Mouse (Mus musculus) limb, embryonic 11.5 days (tissue): ENCODE data around the gene Krtap28-13. TPM values are rescaled to one million over a fixed set of nuclear protein-coding genes. Genes with fewer than 3 reads are reported as not detected.

Experiments
- ATAC-seq: fragments of 200-750 bp; cut with Nextera tagmentation; 2 replicates; pipeline ENCODE4 v1.8.0; 2017; ENCODE audit warnings: low read depth; ENCODE audit not compliant: insufficient number of reproducible peaks, low FRiP score, low TSS enrichment
- DNase-seq: peaks from one replicate; pipeline ENCODE4 v3.0.0-alpha.2; 2015; ENCODE audit warnings: low spot score
- H3K27ac ChIP-seq: fragments of 300-500 bp; sonication (generic); replicated peaks from 2 replicates; pipeline ENCODE4 v1.5.1; 2014; ENCODE audit warnings: low read depth, mild to moderate bottlenecking, low read length
- H3K27me3 ChIP-seq: fragments of 300-500 bp; sonication (generic); 2 replicates; pipeline ENCODE4 v1.6.1; 2014; ENCODE audit warnings: mild to moderate bottlenecking, low read length, mixed read lengths; ENCODE audit not compliant: control insufficient read depth, insufficient read depth
- H3K36me3 ChIP-seq: fragments of 300-500 bp; sonication (generic); 2 replicates; pipeline ENCODE4 v1.6.1; 2014; ENCODE audit warnings: mild to moderate bottlenecking, low read length, moderate library complexity, mixed read lengths; ENCODE audit not compliant: control insufficient read depth, insufficient read depth
- H3K4me1 ChIP-seq: fragments of 300-500 bp; sonication (generic); 2 replicates; pipeline ENCODE4 v1.6.1; 2014; ENCODE audit warnings: low read length, mixed read lengths; ENCODE audit not compliant: control insufficient read depth, insufficient read depth
- H3K4me2 ChIP-seq: fragments of 300-500 bp; sonication (generic); 2 replicates; pipeline ENCODE4 v1.6.1; 2014; ENCODE audit warnings: low read depth, mild to moderate bottlenecking, moderate library complexity; ENCODE audit not compliant: severe bottlenecking
- H3K4me3 ChIP-seq: fragments of 300-500 bp; sonication (generic); 2 replicates; pipeline ENCODE4 v1.5.1; 2014; ENCODE audit warnings: low read depth, low read length
- H3K9ac ChIP-seq: fragments of 300-500 bp; sonication (generic); 2 replicates; pipeline ENCODE4 v1.6.1; 2014; ENCODE audit warnings: mild to moderate bottlenecking, low read length
- H3K9me3 ChIP-seq: fragments of 300-500 bp; sonication (generic); 2 replicates; pipeline ENCODE4 v1.6.1; 2016; ENCODE audit warnings: low read length; ENCODE audit not compliant: control insufficient read depth
- WGBS: fragments of 180-500 bp; shearing (Covaris S2); extraction: QIAGEN DNeasy Blood & Tissue Kit; methylation state at CpG from one replicate; pipeline ENCODE4 v1.1.7; 2014; 5-methylcytosine and 5-hydroxymethylcytosine counted together
- polyA plus RNA-seq: library from polyadenylated mRNA; unstranded; fragments of >200 nt; fragmentation: Nextera tagmentation; extraction: Ambion mirVana; gene quantifications from 2 replicates; pipeline ENCODE4 v1.2.1, GENCODE M21; 2014

The Krtap28-13 gene
- polyA plus RNA-seq = not detected in 2 replicates

GRCm38 (mm10) chr1:83060643-83061042 lies at the start of gene Krtap28-13:
Gene Krtap28-13, plus strand, starts transcription at chr1:83060930.
- Histone ChIP-seq H3K36me3 (no peaks in the 10 kb centered on the region), H3K4me2 (no peak within 1 kb of the TSS), H3K4me1 (no peaks in the 10 kb centered on the region), H3K4me3 (no peak within 1 kb of the TSS), H3K27me3 (no peaks in the 10 kb centered on the region), H3K9ac (no peak within 1 kb of the TSS), H3K9me3 (no peaks in the 10 kb centered on the region), H3K27ac (no peak within 1 kb of the TSS)
- ATAC-seq (no peak), DNase-seq (no peak)
- WGBS = 87% methylated on average over 4 of the region's 4 CpGs

DNA sequence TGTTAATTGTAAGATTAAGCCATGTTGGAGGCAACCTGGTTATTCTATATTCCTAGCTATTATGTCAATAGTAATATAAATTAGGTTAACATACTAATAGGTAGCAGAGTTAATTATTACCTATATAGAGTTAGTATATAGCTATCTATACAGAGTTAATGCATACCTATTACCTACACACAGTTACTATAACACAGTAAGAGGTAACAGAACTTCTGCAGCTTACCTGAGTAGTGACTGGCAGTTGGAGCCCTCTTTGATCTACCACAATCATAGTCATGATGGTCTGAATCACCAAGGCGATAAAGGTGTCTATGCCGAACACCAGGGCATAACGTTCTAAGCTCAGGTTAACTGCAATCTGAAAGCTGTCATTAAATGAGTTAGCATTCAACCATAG lies 46.3 kb upstream of the Krtap28-13 start:
- Histone ChIP-seq H3K36me3 (no peaks in the 10 kb centered on the region), H3K27me3 (no peaks in the 10 kb centered on the region), H3K4me3 (no peak overlapping the region), H3K9ac (no peak overlapping the region), H3K4me2 (no peak overlapping the region), H3K4me1 (no peaks in the 10 kb centered on the region), H3K27ac (no peak overlapping the region), H3K9me3 (no peaks in the 10 kb centered on the region)
- 90% methylated on average over 3 of the region's 3 CpGs for WGBS
- ATAC-seq (no peak), DNase-seq (no peak)

DNA sequence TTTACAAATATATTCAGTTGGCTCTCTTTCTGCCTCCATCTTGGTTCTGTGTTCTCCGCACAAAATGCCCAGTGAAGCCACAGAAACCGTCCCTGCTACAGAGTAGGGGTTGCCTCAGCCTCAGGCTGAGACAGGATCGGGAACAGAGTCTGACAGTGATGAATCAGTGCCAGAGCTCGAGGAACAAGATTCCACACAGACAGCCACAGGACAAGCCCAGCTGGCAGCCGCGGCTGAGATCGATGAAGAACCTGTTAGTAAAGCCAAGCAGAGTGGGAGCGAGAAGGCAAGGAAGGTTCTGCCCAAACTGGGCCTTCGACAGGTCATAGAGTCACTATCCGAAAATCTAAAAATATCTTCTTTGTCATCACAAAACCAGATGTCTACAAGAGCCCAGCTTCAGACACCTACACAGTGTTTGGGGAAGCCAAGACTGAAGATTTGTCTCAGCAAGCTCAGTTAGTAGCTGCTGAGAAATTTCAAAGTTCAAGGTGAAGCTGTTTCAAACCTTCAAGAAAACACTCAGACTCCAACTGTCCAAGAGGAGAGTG lies 45.3 kb upstream of the Krtap28-13 start:
- no peak for ATAC-seq
- no peaks in the 10 kb centered on the region for H3K27me3 ChIP-seq
- WGBS = 74% methylated on average over 10 of the region's 10 CpGs

GRCm38 (mm10) chr1:83016556-83016955 lies 44.2 kb upstream of the Krtap28-13 start:
- H3K36me3 ChIP-seq = no peaks in the 10 kb centered on the region
- H3K9me3 ChIP-seq = no peaks in the 10 kb centered on the region
- H3K27me3 ChIP-seq = no peaks in the 10 kb centered on the region
- no peak overlapping the region for H3K9ac ChIP-seq
- no peak for ATAC-seq
- 61% methylated on average over 1 of the region's 1 CpGs for WGBS
- H3K27ac ChIP-seq = no peak overlapping the region
- DNase-seq = no peak
- no peak overlapping the region for H3K4me2 ChIP-seq
- no peaks in the 10 kb centered on the region for H3K4me1 ChIP-seq
- no peak overlapping the region for H3K4me3 ChIP-seq

More for the DNA sequence above, 45.3 kb upstream of the Krtap28-13 start:
- Histone ChIP-seq H3K9ac (no peak overlapping the region), H3K36me3 (no peaks in the 10 kb centered on the region), H3K4me3 (no peak overlapping the region), H3K27ac (no peak overlapping the region), H3K4me2 (no peak overlapping the region), H3K4me1 (no peaks in the 10 kb centered on the region), H3K9me3 (no peaks in the 10 kb centered on the region)
- no peak for DNase-seq

GRCm38 (mm10) chr1:83031950-83032349 lies 28.8 kb upstream of the Krtap28-13 start:
- no peaks in the 10 kb centered on the region for H3K4me1 ChIP-seq
- H3K27me3 ChIP-seq = no peaks in the 10 kb centered on the region
- H3K36me3 ChIP-seq = no peaks in the 10 kb centered on the region
- ATAC-seq (no peak), DNase-seq (no peak)
- H3K4me2 ChIP-seq = no peak overlapping the region
- WGBS = 61% methylated on average over 1 of the region's 1 CpGs
- H3K9me3 ChIP-seq = no peaks in the 10 kb centered on the region
- H3K9ac ChIP-seq = no peak overlapping the region
- no peak overlapping the region for H3K4me3 ChIP-seq
- no peak overlapping the region for H3K27ac ChIP-seq

DNA sequence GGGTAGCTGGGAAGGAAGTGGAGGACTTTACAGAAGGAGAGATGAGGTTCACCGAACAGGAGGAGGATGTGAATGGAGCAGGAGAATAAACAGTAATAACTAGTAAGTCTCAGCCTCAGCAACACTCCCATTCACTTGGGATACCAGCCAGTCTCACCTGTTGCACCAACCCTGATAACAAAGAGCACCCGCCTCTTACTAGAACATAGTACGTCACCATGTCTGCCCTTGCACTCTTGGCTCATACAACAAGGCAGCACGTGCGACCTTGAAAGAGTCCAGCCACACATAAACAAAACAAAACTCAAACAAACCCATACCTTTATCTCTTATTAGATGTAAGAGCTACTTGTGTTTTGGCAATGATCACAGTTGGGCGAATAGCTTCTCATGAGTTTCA lies 28.2 kb upstream of the Krtap28-13 start:
- Histone ChIP-seq H3K27me3 (no peaks in the 10 kb centered on the region), H3K9me3 (no peaks in the 10 kb centered on the region), H3K27ac (no peak overlapping the region), H3K4me1 (no peaks in the 10 kb centered on the region), H3K36me3 (no peaks in the 10 kb centered on the region), H3K4me3 (no peak overlapping the region), H3K4me2 (no peak overlapping the region), H3K9ac (no peak overlapping the region)
- WGBS = 90% methylated on average over 6 of the region's 6 CpGs
- DNase-seq = no peak
- ATAC-seq = no peak

DNA sequence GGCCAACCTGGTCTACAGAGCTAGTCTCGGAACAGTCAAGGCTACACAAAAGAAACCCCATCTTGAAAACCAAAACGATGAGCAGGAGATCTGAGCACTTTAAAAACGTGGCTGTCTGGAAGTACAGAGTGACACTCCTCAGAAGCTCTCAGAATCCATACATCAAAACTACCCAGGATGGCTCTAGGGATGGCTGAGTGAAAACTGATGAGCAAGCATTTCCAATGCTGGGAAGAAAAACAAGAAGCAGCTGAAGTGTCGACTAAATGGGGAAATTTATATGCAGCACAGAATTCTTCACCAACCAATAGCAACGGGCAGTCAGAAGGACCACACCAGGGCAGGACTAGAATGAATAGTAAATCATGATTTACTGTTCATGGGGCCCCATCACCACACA lies 26.2 kb upstream of the Krtap28-13 start:
- Histone ChIP-seq H3K4me1 (no peaks in the 10 kb centered on the region), H3K4me2 (no peak overlapping the region), H3K27ac (no peak overlapping the region), H3K27me3 (no peaks in the 10 kb centered on the region), H3K36me3 (no peaks in the 10 kb centered on the region), H3K9ac (no peak overlapping the region), H3K4me3 (no peak overlapping the region), H3K9me3 (no peaks in the 10 kb centered on the region)
- ATAC-seq (no peak), DNase-seq (no peak)
- 52% methylated on average over 5 of the region's 5 CpGs for WGBS

- Histone ChIP-seq H3K27me3 (no peaks in the 10 kb centered on the region), H3K4me3 (no peak overlapping the region), H3K4me1 (no peaks in the 10 kb centered on the region), H3K4me2 (no peak overlapping the region), H3K36me3 (no peaks in the 10 kb centered on the region), H3K9me3 (no peaks in the 10 kb centered on the region), H3K9ac (no peak overlapping the region), H3K27ac (no peak overlapping the region)
- no peak for ATAC-seq
- WGBS = 76% methylated on average over 11 of the region's 11 CpGs
- DNase-seq = no peak
These were observed 23.6 kb upstream of the Krtap28-13 start for GRCm38 (mm10) chr1:83036892-83037667.
